Mouse (Mus musculus): ENCODE results near the gene Ckap2. TPM values are rescaled to one million over a fixed set of nuclear protein-coding genes. Genes with fewer than 3 reads are reported as not detected.

Ckap2 gene
- polyA plus RNA-seq, 1 experiment from 2014 or later: 41.7 TPM

Other genes starting within 250 kb of the Ckap2 start
- gene Defb35, start 247.5 kb downstream of the Ckap2 start, polyA plus RNA-seq (2015; fragmentation: Nextera tagmentation; extraction: Ambion mirVana): not detected in 2 replicates
- gene Defb13, start 239.1 kb downstream of the Ckap2 start, polyA plus RNA-seq (2015; fragmentation: Nextera tagmentation; extraction: Ambion mirVana): not detected in 2 replicates
- gene Fam90a1a, start 227.1 kb downstream of the Ckap2 start, polyA plus RNA-seq (2015; fragmentation: Nextera tagmentation; extraction: Ambion mirVana): not detected in 2 replicates
- not detected in 2 replicates for gene Ccdc70, start 216.0 kb downstream of the Ckap2 start, polyA plus RNA-seq (2015; fragmentation: Nextera tagmentation; extraction: Ambion mirVana)
- 0.68 and 0.96 TPM in 2 replicates for gene Atp7b, start 125.5 kb downstream of the Ckap2 start, polyA plus RNA-seq (2015; fragmentation: Nextera tagmentation; extraction: Ambion mirVana)
- gene Alg11, start 125.1 kb downstream of the Ckap2 start, polyA plus RNA-seq (2015; fragmentation: Nextera tagmentation; extraction: Ambion mirVana): 33.2 and 36.2 TPM in 2 replicates
- gene Nek5, start 60.8 kb downstream of the Ckap2 start, polyA plus RNA-seq (2015; fragmentation: Nextera tagmentation; extraction: Ambion mirVana): 0.28 and 0.38 TPM in 2 replicates
- 4.8 and 5.5 TPM in 2 replicates for gene Nek3, start 19.4 kb downstream of the Ckap2 start, polyA plus RNA-seq (2015; fragmentation: Nextera tagmentation; extraction: Ambion mirVana)
- 38.3 and 40.6 TPM in 2 replicates for gene Vps36, start 7.0 kb upstream of the Ckap2 start, polyA plus RNA-seq (2015; fragmentation: Nextera tagmentation; extraction: Ambion mirVana)
- 14.5 and 16.3 TPM in 2 replicates for gene Thsd1, start 41.5 kb upstream of the Ckap2 start, polyA plus RNA-seq (2015; fragmentation: Nextera tagmentation; extraction: Ambion mirVana)
- gene Tpte, start 97.6 kb upstream of the Ckap2 start, polyA plus RNA-seq (2015; fragmentation: Nextera tagmentation; extraction: Ambion mirVana): not detected in 2 replicates
- 24.1 and 25.1 TPM in 2 replicates for gene Slc25a15, start 212.8 kb upstream of the Ckap2 start, polyA plus RNA-seq (2015; fragmentation: Nextera tagmentation; extraction: Ambion mirVana)
- gene Mrps31, start 225.5 kb upstream of the Ckap2 start, polyA plus RNA-seq (2015; fragmentation: Nextera tagmentation; extraction: Ambion mirVana): 41.4 and 47.3 TPM in 2 replicates

Data from kidney, embryonic 15.5 days (tissue).